Mouse (Mus musculus): Measurements from ENCODE around the gene Pofut2. TPM values are rescaled to one million over a fixed set of nuclear protein-coding genes. Genes with fewer than 3 reads are reported as not detected.
A peak's percentile ranks its signal among the peaks of the same experiment; 100 is the strongest.
"Not testable (repeated sequence)": the region's sequence is repeated elsewhere in the genome, so short reads cannot be mapped to it uniquely, and the experiment has no call there.

Gene Pofut2
- polyA plus RNA-seq, 1 experiment from 2014 or later, result 53.4 TPM

GRCm38 (mm10) chr10:77252790-77253189 lies 6.2 kb upstream of the Pofut2 start:
- Histone ChIP-seq H3K9ac (replicated peaks) (no peak overlapping the region), H3K4me2 (replicated peaks) (no peak overlapping the region), H3K27me3 (no peaks in the 10 kb centered on the region), H3K4me3 (no peak overlapping the region), H3K9me3 (no peaks in the 10 kb centered on the region), H3K27ac (replicated peaks) (no peak overlapping the region), H3K4me1 (peaks cover 12% of the 10 kb centered on the region), H3K36me3 (no peaks in the 10 kb centered on the region)
- WGBS, result 0% methylated on average over 4 of the region's 4 CpGs
- peak; percentile 66 for ATAC-seq (replicated peaks)

GRCm38 (mm10) chr10:77255231-77255630 lies 3.8 kb upstream of the Pofut2 start:
- peaks cover 22% of the 10 kb centered on the region for H3K4me1 ChIP-seq
- no peaks in the 10 kb centered on the region for H3K27me3 ChIP-seq
- no peaks in the 10 kb centered on the region for H3K9me3 ChIP-seq
- WGBS, result 58% methylated on average over 3 of the region's 3 CpGs
- H3K36me3 ChIP-seq, result no peaks in the 10 kb centered on the region
- H3K9ac ChIP-seq (replicated peaks), result no peak overlapping the region
- H3K4me2 ChIP-seq (replicated peaks), result no peak overlapping the region
- no peak for ATAC-seq (replicated peaks)
- no peak overlapping the region for H3K27ac ChIP-seq (replicated peaks)
- H3K4me3 ChIP-seq, result no peak overlapping the region

GRCm38 (mm10) chr10:77255676-77256075 lies 3.3 kb upstream of the Pofut2 start:
- Histone ChIP-seq H3K9ac (replicated peaks) (no peak overlapping the region), H3K9me3 (no peaks in the 10 kb centered on the region), H3K36me3 (no peaks in the 10 kb centered on the region; the same call in 1 of the 2 replicates), H3K4me1 (peaks cover 26% of the 10 kb centered on the region), H3K27me3 (no peaks in the 10 kb centered on the region), H3K4me2 (replicated peaks) (no peak overlapping the region), H3K4me3 (no peak overlapping the region), H3K27ac (replicated peaks) (no peak overlapping the region)
- ATAC-seq (replicated peaks), result no peak
- 32% methylated on average over 3 of the region's 3 CpGs for WGBS

DNA sequence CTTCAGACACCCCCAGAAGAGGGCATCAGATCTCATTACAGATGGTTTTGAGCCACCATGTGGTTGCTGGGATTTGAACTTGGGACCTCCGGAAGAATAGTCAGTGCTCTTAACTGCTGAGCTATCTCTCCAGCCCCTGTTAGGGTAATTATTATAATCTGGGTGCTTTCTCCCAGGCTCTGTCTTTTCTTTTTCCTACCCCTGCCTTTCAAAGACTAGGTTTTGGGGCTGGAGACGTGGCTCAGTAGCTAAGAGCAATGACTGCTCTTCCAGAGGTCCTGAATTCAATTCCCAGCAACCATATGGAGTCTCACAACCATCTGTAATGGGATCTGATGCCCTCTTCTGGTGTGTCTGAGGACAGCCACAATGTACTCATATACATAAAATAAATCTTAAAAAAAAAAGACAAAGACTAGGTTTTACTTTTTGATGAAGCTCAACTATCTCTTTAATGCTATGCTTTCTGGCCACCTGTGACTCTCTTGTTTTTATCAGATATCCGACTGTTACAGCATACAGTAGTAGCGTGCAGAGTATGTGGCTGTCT lies 902 bp upstream of the Pofut2 start:
- Histone ChIP-seq H3K36me3 (peaks cover 5% of the 10 kb centered on the region; the same call in 1 of the 2 replicates), H3K4me1 (peaks cover 23% of the 10 kb centered on the region), H3K9ac (replicated peaks) (no peak overlapping the region), H3K27me3 (no peaks in the 10 kb centered on the region), H3K4me3 (peak overlapping the region; percentile 94), H3K27ac (replicated peaks) (no peak overlapping the region), H3K9me3 (no peaks in the 10 kb centered on the region), H3K4me2 (replicated peaks) (peak overlapping the region; percentile 86)
- 58% methylated on average over 4 of the region's 4 CpGs for WGBS
- ATAC-seq (replicated peaks), result no peak

- H3K4me2 ChIP-seq (replicated peaks), result peak overlapping the region; percentile 70
- no peaks in the 10 kb centered on the region for H3K27me3 ChIP-seq
- no peak for ATAC-seq (replicated peaks)
- no peak overlapping the region for H3K27ac ChIP-seq (replicated peaks)
- peaks cover 23% of the 10 kb centered on the region for H3K4me1 ChIP-seq
- peak overlapping the region; percentile 94 for H3K4me3 ChIP-seq
- no peaks in the 10 kb centered on the region for H3K9me3 ChIP-seq
- WGBS, result 89% methylated on average over 17 of the region's 17 CpGs
- peaks cover 23% of the 10 kb centered on the region for H3K36me3 ChIP-seq
- 0 out of 2 replicates have a peak overlapping the region, but pooled peaks have one; percentile 5 for H3K9ac ChIP-seq (replicated peaks)
These were observed 1.3 kb downstream of the Pofut2 start for GRCm38 (mm10) chr10:77260166-77260875.

DNA sequence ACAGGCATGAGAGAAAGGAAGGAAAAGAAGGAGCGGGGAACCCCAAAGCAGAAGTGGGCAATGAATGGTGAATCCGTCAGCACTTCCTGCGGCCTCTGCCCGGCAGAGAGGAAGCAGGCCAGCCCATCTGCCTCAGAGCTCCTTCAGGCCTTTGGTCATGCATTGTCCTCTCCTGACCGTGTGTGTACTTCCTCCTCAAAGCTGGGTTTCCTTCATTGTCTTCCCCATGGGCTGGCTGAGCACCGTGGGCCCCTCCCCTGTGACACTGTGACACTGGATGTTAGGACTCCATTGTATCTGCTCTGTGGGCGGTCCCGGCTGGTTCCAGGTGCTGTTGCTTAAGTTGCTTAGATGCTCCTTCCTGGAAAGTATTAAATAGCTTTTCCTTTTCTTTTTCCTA lies 7.3 kb downstream of the Pofut2 start:
- no peak for ATAC-seq (replicated peaks)
- Histone ChIP-seq H3K27me3 (no peaks in the 10 kb centered on the region), H3K9me3 (no peaks in the 10 kb centered on the region), H3K27ac (replicated peaks) (no peak overlapping the region), H3K4me3 (no peak overlapping the region), H3K9ac (replicated peaks) (no peak overlapping the region), H3K4me1 (no peaks in the 10 kb centered on the region), H3K4me2 (replicated peaks) (no peak overlapping the region), H3K36me3 (peaks cover 66% of the 10 kb centered on the region)
- 74% methylated on average over 8 of the region's 8 CpGs for WGBS

DNA sequence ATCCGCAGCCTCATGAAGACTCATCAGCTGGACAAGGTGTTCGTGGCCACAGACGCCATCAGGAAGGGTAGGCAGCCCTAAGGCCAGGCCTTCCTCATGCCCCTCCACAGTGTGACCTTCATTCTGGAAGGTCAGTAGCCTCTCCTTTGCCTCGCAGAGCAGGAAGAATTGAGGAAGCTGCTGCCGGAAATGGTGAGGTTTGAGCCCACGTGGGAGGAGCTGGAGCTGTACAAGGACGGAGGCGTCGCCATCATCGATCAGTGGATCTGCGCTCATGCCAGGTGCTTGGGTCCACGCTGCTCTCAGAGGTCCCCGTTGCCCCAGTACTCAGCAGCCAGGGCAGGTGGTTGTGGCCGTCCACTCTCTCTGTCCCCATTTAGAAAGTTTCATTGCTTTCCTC lies 8.0 kb downstream of the Pofut2 start:
- H3K4me1 ChIP-seq, result no peaks in the 10 kb centered on the region
- ATAC-seq (replicated peaks), result no peak
- no peak overlapping the region for H3K4me3 ChIP-seq
- no peaks in the 10 kb centered on the region for H3K27me3 ChIP-seq
- peaks cover 64% of the 10 kb centered on the region for H3K36me3 ChIP-seq
- no peak overlapping the region for H3K27ac ChIP-seq (replicated peaks)
- WGBS, result 94% methylated on average over 14 of the region's 14 CpGs
- no peak overlapping the region for H3K9ac ChIP-seq (replicated peaks)
- no peaks in the 10 kb centered on the region for H3K9me3 ChIP-seq
- no peak overlapping the region for H3K4me2 ChIP-seq (replicated peaks)

DNA sequence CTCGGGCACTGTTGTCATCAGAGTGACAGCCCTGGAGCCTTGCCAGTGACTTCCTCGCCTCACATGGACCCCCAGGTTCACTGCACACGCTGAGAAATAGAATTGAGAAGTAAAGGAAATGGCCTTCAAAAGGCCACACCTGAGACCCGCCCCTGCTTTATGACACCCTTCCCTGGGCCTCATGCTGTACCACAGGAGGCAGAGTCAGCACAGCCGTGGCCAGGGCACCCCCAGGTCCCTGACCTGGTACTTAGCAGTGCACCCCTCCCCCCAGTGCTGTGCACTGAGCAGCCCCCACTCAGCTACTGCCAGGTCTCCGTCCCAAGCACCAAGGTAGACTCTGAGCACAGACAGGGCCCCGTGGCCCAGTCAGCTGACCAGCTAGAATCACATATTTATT lies 10.1 kb downstream of the Pofut2 start:
- no peaks in the 10 kb centered on the region for H3K9me3 ChIP-seq
- H3K9ac ChIP-seq (replicated peaks), result no peak overlapping the region
- peaks cover 55% of the 10 kb centered on the region for H3K36me3 ChIP-seq
- no peak for ATAC-seq (replicated peaks)
- 0 out of 2 replicates have a peak, but pooled peaks cover 9% of the 10 kb centered on the region for H3K4me1 ChIP-seq
- 83% methylated on average over 7 of the region's 7 CpGs for WGBS
- H3K27ac ChIP-seq (replicated peaks), result no peak overlapping the region
- H3K4me2 ChIP-seq (replicated peaks), result no peak overlapping the region
- no peaks in the 10 kb centered on the region for H3K27me3 ChIP-seq
- no peak overlapping the region for H3K4me3 ChIP-seq

DNA sequence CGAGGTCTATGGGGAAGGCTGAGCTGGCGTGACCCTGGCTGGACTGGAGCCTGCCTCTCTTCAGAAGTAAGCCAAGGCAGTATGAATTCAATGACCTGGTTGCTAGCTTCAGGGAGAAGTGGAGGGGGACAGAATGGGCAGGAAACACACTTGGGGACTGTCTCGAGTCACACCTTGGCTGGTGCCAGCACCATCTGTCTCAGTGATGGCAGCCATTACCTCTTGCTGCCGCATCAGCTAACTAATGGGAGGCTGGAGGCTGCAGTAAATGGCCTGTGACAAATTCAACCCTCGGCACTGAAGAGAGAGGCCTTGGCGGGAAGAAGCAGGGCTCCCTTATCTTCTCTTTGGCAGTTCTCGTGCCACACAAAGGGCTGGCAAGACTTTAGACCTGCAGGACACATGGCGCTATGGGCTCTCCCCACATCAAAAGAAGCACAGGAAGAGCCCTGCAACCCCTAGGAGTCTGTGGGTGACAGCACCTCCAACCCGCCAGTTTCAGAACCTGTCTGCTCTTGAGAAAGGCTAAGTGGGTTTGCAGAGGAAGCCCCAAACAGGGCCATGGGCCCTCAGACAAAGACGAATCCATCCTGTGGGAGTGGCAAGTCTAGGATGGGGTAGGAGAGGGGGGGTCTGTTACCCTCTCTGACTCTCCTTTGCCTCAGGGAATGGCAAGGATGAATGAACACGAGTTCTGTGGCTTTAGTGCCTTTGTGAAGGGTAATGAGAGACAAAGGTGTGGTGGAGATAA lies 14.1 kb downstream of the Pofut2 start:
- Histone ChIP-seq H3K36me3 (peaks cover 20% of the 10 kb centered on the region), H3K27me3 (no peaks in the 10 kb centered on the region), H3K4me3 (no peak overlapping the region), H3K9ac (replicated peaks) (no peak overlapping the region), H3K4me1 (0 out of 2 replicates have a peak, but pooled peaks cover 9% of the 10 kb centered on the region), H3K27ac (replicated peaks) (no peak overlapping the region), H3K4me2 (replicated peaks) (no peak overlapping the region), H3K9me3 (no peaks in the 10 kb centered on the region)
- peak; percentile 55; the same call in 1 of the 2 replicates for ATAC-seq (replicated peaks)
- WGBS, result 56% methylated on average over 11 of the region's 11 CpGs

DNA sequence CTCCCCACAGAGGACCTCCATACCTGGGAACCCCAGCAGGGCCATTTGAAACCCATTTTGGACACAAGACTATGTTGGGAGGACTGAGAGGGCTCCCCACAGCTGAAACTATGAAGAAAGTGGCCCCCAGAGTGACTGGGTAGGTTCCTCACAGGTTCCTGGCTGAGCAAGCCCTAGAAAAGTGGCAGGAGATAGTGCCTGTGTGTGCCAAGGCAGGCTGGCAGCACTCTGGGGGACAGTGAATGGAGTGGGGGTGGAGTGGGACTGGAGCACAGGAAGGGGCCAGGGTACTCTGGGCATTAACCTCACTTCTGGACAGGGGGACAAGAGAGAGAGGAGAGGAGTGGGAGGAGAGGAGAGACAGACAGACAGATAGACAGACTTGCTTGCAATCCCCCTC lies 14.8 kb downstream of the Pofut2 start:
- H3K27me3 ChIP-seq, result no peaks in the 10 kb centered on the region
- H3K27ac ChIP-seq (replicated peaks), result no peak overlapping the region
- no peak for ATAC-seq (replicated peaks)
- no peak overlapping the region for H3K4me2 ChIP-seq (replicated peaks)
- H3K9me3 ChIP-seq, result no peaks in the 10 kb centered on the region
- no peak overlapping the region for H3K9ac ChIP-seq (replicated peaks)
- no peak overlapping the region for H3K4me3 ChIP-seq
- 0 out of 2 replicates have a peak, but pooled peaks cover 9% of the 10 kb centered on the region for H3K4me1 ChIP-seq
- H3K36me3 ChIP-seq, result peaks cover 13% of the 10 kb centered on the region

DNA sequence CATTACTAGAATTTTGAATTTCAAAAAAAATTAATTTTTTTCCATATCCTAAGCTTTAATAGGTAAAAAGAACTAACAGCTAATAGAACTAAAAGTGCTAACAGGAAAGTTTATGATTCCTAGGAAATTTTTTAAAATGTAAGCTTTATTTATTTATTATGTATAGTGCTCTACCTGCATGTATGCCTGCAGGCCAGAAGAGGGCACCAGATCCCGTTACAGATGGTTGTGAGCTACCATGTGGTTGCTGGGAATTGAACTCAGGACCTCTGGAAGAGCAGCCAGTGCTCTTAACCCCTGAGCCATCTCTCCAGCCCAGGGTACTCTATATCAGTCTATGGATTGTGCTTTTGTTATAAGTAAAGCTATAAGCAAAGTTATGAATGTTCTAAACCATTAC lies 23.1 kb downstream of the Pofut2 start:
- H3K9me3 ChIP-seq, result not testable (repeated sequence)
- WGBS, result 82% methylated on average over 1 of the region's 1 CpGs

GRCm38 (mm10) chr10:77282822-77283221 lies 23.8 kb downstream of the Pofut2 start:
- ATAC-seq (replicated peaks), result no peak
- 15% methylated on average over 6 of the region's 6 CpGs for WGBS
- Histone ChIP-seq H3K4me3 (no peak overlapping the region), H3K4me1 (0 out of 2 replicates have a peak, but pooled peaks cover 3% of the 10 kb centered on the region), H3K9me3 (no peaks in the 10 kb centered on the region), H3K9ac (replicated peaks) (no peak overlapping the region), H3K27ac (replicated peaks) (no peak overlapping the region), H3K27me3 (no peaks in the 10 kb centered on the region), H3K4me2 (replicated peaks) (no peak overlapping the region), H3K36me3 (no peaks in the 10 kb centered on the region)

More for the DNA sequence above, 23.1 kb downstream of the Pofut2 start:
- H3K27ac ChIP-seq (replicated peaks); H3K4me2 ChIP-seq (replicated peaks); H3K36me3 ChIP-seq; H3K4me1 ChIP-seq; H3K9ac ChIP-seq (replicated peaks); ATAC-seq (replicated peaks); H3K27me3 ChIP-seq; H3K4me3 ChIP-seq: not testable (repeated sequence)
